In genomic region chr19:44455356-44455755, GRCm38 (mm10) we compare ENCODE assay signal across 24 mouse cellular contexts. TPM values are rescaled to one million over a fixed set of nuclear protein-coding genes. Genes with fewer than 3 reads are reported as not detected.
A peak's percentile ranks its signal among the peaks of the same experiment; 100 is the strongest.
DNase-seq lines count a peak whose midpoint lies in the region; ATAC-seq and TF ChIP-seq lines count a peak whose summit lies in the region.
"Had no signal": no experiment of that assay in that cellular context is flagged by ENCODE, and none has a peak within 500 bp of the region (broad histone marks: within the 10 kb centered on the region; RNA-seq: fewer than 3 reads in every experiment).

No protein-coding gene starts in this region.

- ATAC-seq in kidney, embryonic 15.5 days (replicated peaks; ENCODE audit: low FRiP score), result no peak
- ATAC-seq in midbrain, embryonic 13.5 days, result no peak
- ATAC-seq: CD4-positive, CD25-positive, alpha-beta regulatory T cell, adult 4 months; forebrain, embryonic 13.5 days; forebrain, postnatal 0 days had no signal

- peaks cover 3% of the 10 kb centered on the region; the same call in 1 of the 2 replicates for H3K4me1 ChIP-seq in kidney, embryonic 15.5 days
- no peaks in the 10 kb centered on the region for H3K4me1 ChIP-seq in midbrain, embryonic 13.5 days (replicated peaks)
- H3K4me1 ChIP-seq: embryonic facial prominence, embryonic 13.5 days; forebrain, embryonic 13.5 days; hindbrain, embryonic 15.5 days had no signal

- WGBS in kidney, embryonic 15.5 days, result 84% methylated on average over 8 of the region's 8 CpGs
- 91% methylated on average over 8 of the region's 8 CpGs for WGBS in midbrain, embryonic 13.5 days

- no peak overlapping the region for H3K9ac ChIP-seq in kidney, embryonic 15.5 days
- H3K9ac ChIP-seq in midbrain, embryonic 13.5 days (replicated peaks), result no peak overlapping the region
- H3K9ac ChIP-seq: embryonic facial prominence, embryonic 13.5 days; forebrain, embryonic 13.5 days; forebrain, postnatal 0 days; heart, embryonic 13.5 days; hindbrain, embryonic 15.5 days had no signal

- intact Hi-C loops in gastrocnemius, adult 2 months (cut with DNase I), result no loop called here

- DNase-seq in gastrocnemius, adult 2 months, result no peak
- no peak for DNase-seq in gastrocnemius, postnatal 4 days (ENCODE audit: low spot score in 2 of 2)
- peak; percentile 35 to 63 for DNase-seq in kidney, adult 8-10 months
- DNase-seq in kidney, postnatal 14 days, result peak; percentile 27
- no peak for DNase-seq in c-Kit-positive CD71-positive TER-119-positive erythroid progenitor cells, embryonic 14.5 days (ENCODE audit: low spot score)
- DNase-seq: adrenal gland, postnatal 14 days; B cell, adult 2 months; cerebellum, adult 18-20 months; cerebellum, adult 9-11 months; cerebellum, postnatal 36 days; forebrain, postnatal 0 days; gastrocnemius, postnatal 25 days; heart, adult 11 months; heart, postnatal 36 days had no signal

- no peak overlapping the region for H3K4me3 ChIP-seq in gastrocnemius, adult 2 months
- H3K4me3 ChIP-seq in kidney, embryonic 15.5 days (replicated peaks), result no peak overlapping the region
- H3K4me3 ChIP-seq in midbrain, embryonic 13.5 days (replicated peaks), result no peak overlapping the region
- H3K4me3 ChIP-seq: embryonic facial prominence, embryonic 13.5 days; forebrain, embryonic 13.5 days; heart, embryonic 13.5 days; hindbrain, embryonic 15.5 days had no signal

- peaks cover 9% of the 10 kb centered on the region; the same call in 1 of the 2 replicates for H3K27me3 ChIP-seq in kidney, embryonic 15.5 days
- 0 out of 2 replicates have a peak, but pooled peaks cover 2% of the 10 kb centered on the region for H3K27me3 ChIP-seq in midbrain, embryonic 13.5 days
- H3K27me3 ChIP-seq: embryonic facial prominence, embryonic 13.5 days; forebrain, embryonic 13.5 days; heart, embryonic 13.5 days; hindbrain, embryonic 15.5 days had no signal

- H3K27ac ChIP-seq in gastrocnemius, adult 2 months, result 0 out of 2 replicates have a peak overlapping the region, but pooled peaks have one; percentile 53
- H3K27ac ChIP-seq in kidney, embryonic 15.5 days, result no peak overlapping the region
- H3K27ac ChIP-seq in midbrain, embryonic 13.5 days, result no peak overlapping the region
- H3K27ac ChIP-seq: embryonic facial prominence, embryonic 13.5 days; forebrain, embryonic 13.5 days; heart, embryonic 13.5 days; hindbrain, embryonic 15.5 days had no signal

- H3K4me2 ChIP-seq in kidney, embryonic 15.5 days, result no peak overlapping the region
- no peak overlapping the region for H3K4me2 ChIP-seq in midbrain, embryonic 13.5 days (replicated peaks)
- H3K4me2 ChIP-seq: embryonic facial prominence, embryonic 13.5 days; forebrain, embryonic 13.5 days; heart, embryonic 13.5 days; hindbrain, embryonic 15.5 days had no signal

- no peaks in the 10 kb centered on the region for H3K36me3 ChIP-seq in kidney, embryonic 15.5 days
- no peaks in the 10 kb centered on the region for H3K36me3 ChIP-seq in midbrain, embryonic 13.5 days
- H3K36me3 ChIP-seq: embryonic facial prominence, embryonic 13.5 days; G1E; heart, embryonic 13.5 days; hindbrain, embryonic 15.5 days had no signal

- no peaks in the 10 kb centered on the region for H3K9me3 ChIP-seq in kidney, embryonic 15.5 days (replicated peaks)
- no peaks in the 10 kb centered on the region for H3K9me3 ChIP-seq in midbrain, embryonic 13.5 days
- H3K9me3 ChIP-seq: embryonic facial prominence, embryonic 13.5 days; forebrain, embryonic 13.5 days; G1E; heart, embryonic 13.5 days; hindbrain, embryonic 15.5 days had no signal

- no peak for TF ChIP-seq CTCF in gastrocnemius, adult 2 months (IDR thresholded peaks at IDR 0.05)

RNA-seq across cellular contexts. Expression of gene Wnt8b, which starts 37.9 kb away (rescaled TPM):
- not detected for total RNA-seq in gastrocnemius, adult 2 months (2021)
- not detected for total RNA-seq in gastrocnemius, postnatal 4 days (2021)
- 2.6 and 3.4 TPM in 2 replicates for polyA plus RNA-seq in kidney, embryonic 15.5 days (2015; fragmentation: Nextera tagmentation; extraction: Ambion mirVana)
- 8.0 and 11.8 TPM in 2 replicates for polyA plus RNA-seq in midbrain, embryonic 13.5 days (2015; fragmentation: Nextera tagmentation; extraction: Ambion mirVana)
- total RNA-seq: gastrocnemius, adult 18-20 months; gastrocnemius, postnatal 25 days; heart, postnatal 36 days had no signal
- polyA plus RNA-seq: CD4-positive, CD25-positive, alpha-beta regulatory T cell, adult 4 months; G1E; heart, embryonic 13.5 days; heart, postnatal 0 days had no signal

RNA-seq across cellular contexts. Expression of gene Scd1, which starts 47.7 kb away (rescaled TPM):
- total RNA-seq in gastrocnemius, adult 2 months (2021), result 10 to 100 TPM; 10.9 to 33.9 TPM
- 10 to 100 TPM; 26.1 to 33.2 TPM for total RNA-seq in gastrocnemius, postnatal 4 days (2021)
- polyA plus RNA-seq in kidney, embryonic 15.5 days (2015; fragmentation: Nextera tagmentation; extraction: Ambion mirVana), result 4.1 and 5.2 TPM in 2 replicates
- 3.5 and 5.0 TPM in 2 replicates for polyA plus RNA-seq in midbrain, embryonic 13.5 days (2015; fragmentation: Nextera tagmentation; extraction: Ambion mirVana)

Comparison
In these comparisons a context has a peak if more than half of its experiments do, and no peak if none do; other contexts are left out.
1. DNase-seq: peak in kidney, adult 8-10 months (2 of 2) and kidney, postnatal 14 days (single experiment); none in gastrocnemius, adult 2 months (single experiment), gastrocnemius, postnatal 4 days (0 of 2) and c-Kit-positive CD71-positive TER-119-positive erythroid progenitor cells, embryonic 14.5 days (single experiment).